Mouse (Mus musculus): ENCODE data around the gene Ddx39.

GRCm38 (mm10) chr8:83764116-83764515 is 49.1 kb downstream of the Ddx39 start:
- TF ChIP-seq CTCF (IDR thresholded peaks at IDR 0.05; ENCODE audit: low read depth) (no peak), EP300 (IDR thresholded peaks at IDR 0.05; ENCODE audit: low read depth) (no peak)

Measured in heart, postnatal 0 days (tissue).